Mouse (Mus musculus) testis, postnatal 14 days (tissue): ENCODE results near the gene Commd1.

ENCODE experiments used
- DNase-seq: peaks from one replicate; pipeline ENCODE4 v3.0.0; 2021; ENCODE audit warnings: low spot score

The Commd1 gene

GRCm38 (mm10) chr11:22859301-22859632 lies 122.9 kb downstream of the Commd1 start:
- DNase-seq = peak; percentile 40

- DNase-seq = no peak
Observed at GRCm38 (mm10) chr11:22858441-22859300, 123.5 kb downstream of the Commd1 start.

GRCm38 (mm10) chr11:22857705-22858440 lies 124.3 kb downstream of the Commd1 start:
- no peak for DNase-seq

DNA sequence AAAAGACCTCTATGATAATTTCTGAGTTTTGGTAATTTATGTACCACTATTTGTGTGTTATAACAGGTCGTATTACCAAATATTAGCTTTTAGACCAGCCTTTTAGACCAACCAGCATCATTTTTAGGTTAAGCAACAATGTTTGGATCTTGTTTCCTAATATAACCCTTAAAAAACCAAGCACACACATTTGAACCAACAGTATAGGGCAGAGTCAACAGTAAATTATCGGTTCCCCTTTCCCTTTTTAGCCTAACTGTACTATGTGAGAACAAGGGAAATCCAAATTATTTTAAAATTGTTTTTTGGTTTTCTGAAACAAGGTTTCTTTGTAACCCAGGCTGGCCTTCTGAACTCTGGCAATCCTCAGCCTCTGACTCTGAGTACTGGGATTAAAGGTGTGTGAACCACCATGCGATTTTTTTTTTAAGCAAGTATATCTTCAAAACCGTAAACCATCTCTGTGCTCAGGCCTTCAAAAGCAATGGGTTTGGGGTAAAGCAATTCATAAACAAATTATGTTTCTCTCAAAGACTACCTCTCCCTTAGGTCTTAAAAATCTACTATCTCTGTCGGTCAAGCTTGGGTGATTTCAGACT lies 125.0 kb downstream of the Commd1 start:
- DNase-seq = no peak

GRCm38 (mm10) chr11:22856371-22856965 lies 125.7 kb downstream of the Commd1 start:
- no peak for DNase-seq

DNA sequence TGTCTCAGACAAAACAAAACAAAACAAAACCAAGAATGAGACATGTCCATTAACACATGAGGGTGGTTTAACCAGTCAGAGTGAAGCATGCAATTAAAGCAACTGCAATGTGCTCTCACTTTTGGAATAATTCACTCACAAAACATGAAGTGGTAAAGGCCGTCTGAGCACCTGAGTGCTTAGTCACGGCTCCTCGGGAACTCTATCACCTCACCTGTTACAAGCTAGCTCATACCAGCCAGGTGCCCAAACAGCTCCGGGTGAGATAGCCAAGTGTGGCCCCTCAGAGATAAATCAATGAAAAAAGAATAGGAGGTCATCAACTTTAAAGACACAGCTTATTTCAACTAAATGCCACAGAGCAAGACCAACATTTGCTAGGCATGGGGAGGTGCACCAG lies 127.6 kb downstream of the Commd1 start:
- no peak for DNase-seq

- DNase-seq = no peak
Observed at GRCm38 (mm10) chr11:22853477-22854157, 128.6 kb downstream of the Commd1 start.

- DNase-seq = no peak
Observed at GRCm38 (mm10) chr11:22852510-22852909, 129.7 kb downstream of the Commd1 start.

- DNase-seq = no peak
Observed at GRCm38 (mm10) chr11:22851416-22851815, 130.8 kb downstream of the Commd1 start.

DNA sequence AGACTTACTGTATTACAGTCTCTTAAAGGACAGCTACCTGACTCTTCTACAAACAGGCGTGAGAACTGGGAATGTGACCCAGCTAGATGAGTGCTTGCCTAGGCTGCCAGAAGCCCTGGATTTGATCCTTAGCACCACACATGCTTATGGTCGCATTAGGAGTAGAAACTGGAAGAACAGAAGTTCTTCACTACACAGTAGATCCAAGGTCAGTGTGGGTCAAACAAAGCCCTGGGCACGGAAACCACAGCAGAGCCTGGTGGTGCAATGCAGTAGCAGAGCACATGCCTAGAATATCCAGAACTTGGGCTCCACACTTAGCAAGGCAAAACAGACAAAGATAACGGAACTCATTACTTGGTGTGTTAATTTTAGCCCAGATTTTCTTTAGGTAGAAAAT lies 132.1 kb downstream of the Commd1 start:
- DNase-seq = no peak

- DNase-seq = no peak
Observed at GRCm38 (mm10) chr11:22848649-22849195, 133.5 kb downstream of the Commd1 start.

DNA sequence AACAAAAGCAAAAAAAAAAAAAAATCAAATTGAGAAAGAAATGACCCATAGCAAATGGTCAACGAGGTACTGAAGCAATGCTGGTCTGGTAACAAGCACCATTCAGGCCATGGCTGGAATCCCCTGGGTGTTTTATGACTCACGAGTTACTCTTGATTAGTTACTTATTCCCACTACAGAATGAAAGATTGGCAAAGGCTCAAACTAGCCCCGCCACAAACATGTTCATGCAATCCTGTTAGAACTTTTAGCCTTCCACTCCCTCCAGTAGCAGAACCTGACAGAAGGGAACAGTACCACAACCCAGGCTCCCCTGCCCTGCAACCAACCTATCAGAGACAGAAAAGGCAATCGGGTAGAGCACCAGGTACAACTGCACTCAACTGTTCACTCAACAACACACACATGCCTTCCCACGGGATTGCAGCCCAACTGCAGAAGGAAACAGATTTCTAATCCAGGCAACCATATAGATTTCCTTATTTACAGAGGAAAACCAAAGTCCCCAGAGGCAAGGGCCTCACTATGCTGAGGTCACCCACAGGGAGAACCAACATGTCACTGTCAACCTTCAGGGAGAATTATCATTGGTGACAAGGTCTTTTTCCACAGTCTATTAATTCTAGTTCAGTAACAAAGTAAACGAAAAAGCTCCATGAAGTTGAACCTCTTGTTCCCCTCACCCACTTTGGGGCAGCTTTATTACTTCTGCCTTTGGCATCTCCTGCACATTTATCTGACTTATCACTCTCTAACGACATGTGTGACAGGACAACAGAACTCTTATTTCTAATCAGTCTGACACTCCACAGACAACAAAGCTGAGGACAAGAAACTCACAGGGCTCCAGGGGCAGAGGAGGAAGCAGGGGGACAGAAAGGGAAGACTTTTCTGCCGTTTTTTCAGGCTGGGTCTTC lies 134.2 kb downstream of the Commd1 start:
- DNase-seq = no peak

DNA sequence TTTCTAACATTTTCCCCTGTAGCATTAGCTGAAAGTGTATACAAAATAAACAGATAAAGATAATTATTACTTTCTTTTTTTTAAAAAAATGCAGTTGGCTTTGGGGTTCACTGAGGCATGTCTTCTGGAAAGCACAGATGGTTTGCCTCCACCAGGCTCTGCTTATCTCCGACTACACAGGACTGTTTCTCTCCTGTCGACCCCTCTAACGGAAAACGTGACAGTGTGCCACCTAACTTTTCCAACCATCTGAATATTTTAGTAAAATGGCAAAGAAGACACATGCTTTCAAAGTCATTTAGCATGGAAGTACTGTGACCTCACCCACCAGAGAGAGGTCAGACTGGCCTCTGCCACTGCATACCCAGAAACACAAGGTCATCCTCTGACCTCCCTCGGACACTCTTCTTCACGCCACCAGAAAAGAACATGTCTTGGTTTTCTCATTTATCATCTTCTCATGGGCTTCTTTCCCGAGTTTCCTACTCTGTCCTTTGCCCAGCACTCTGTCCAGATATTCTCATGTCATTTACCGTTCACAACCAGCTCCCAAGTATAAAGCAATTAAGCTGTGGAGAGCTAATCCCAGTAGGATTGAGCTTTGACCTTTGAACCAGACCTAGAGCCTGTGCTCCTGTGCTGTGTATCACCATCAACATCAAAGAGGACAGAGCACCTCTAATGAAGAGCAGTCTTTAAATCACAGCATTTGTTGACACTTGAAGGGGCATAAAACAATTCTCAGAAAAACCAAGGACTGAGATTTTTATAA lies 135.0 kb downstream of the Commd1 start:
- DNase-seq = no peak
